Mouse (Mus musculus) stomach, postnatal 0 days (tissue): ENCODE results near the gene Syt7.

Experiments
- CTCF ChIP-seq: IDR thresholded peaks from 2 replicates; pipeline ENCODE4 v1.5.1; 2016; ENCODE audit warnings: antibody characterized with exemption, low read depth, mild to moderate bottlenecking, moderate library complexity
- EP300 ChIP-seq: optimal IDR thresholded peaks from 2 replicates; pipeline ENCODE3; 2016; ENCODE audit warnings: antibody characterized with exemption

GRCm38 (mm10) chr19:10369936-10370335, 19.0 kb upstream of the Syt7 start:
- TF ChIP-seq EP300 (no peak), CTCF (no peak)
